Mouse (Mus musculus) CD4-positive, CD25-positive, alpha-beta regulatory T cell, adult 9 weeks (primary cell): ENCODE results near the gene Svbp. TPM values are rescaled to one million over a fixed set of nuclear protein-coding genes. Genes with fewer than 3 reads are reported as not detected.

Experiments used
- polyA plus RNA-seq: library from polyadenylated mRNA; unstranded; fragments of 100-300 nt; shearing (Covaris generic); gene quantifications from one replicate; pipeline ENCODE4 v1.2.1, GENCODE M21; 2017

Gene Svbp
- 71.6 TPM for polyA plus RNA-seq

DNA sequence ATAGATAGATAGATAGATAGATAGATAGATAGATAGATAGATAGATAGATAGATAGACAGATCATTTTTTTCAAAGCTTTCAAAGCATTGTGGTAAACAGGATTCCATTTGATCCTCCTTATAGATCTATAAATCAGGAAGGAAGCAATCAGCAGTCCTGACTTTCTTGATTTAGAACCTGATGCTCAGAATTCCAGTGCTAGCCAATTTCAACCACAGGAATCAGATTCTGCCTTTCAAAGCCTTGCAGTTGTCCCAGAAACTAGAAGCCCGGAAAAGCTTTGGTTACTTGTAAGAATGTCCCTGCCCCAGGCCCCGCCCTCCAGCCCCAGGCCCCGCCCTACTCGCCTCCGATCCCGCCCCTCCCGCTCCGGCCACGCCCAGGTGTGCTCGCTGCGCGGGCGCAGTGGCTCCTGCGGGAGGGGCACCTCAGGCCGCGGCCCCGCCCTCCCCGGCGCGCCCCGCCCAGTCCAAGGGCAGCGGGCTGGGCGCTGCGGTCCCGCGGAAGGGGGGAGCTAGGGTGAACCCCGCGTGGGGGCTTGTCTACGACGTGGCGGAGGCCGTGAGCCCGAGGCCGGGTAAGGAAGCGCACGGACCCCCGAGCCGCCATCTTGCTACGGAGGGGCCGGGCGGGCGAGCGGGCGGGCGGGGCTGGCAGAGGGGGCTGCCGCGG lies at the start of gene Svbp:
Gene Svbp (plus strand): TSS at position 398 of the 673 bp plus-strand sequence.

DNA sequence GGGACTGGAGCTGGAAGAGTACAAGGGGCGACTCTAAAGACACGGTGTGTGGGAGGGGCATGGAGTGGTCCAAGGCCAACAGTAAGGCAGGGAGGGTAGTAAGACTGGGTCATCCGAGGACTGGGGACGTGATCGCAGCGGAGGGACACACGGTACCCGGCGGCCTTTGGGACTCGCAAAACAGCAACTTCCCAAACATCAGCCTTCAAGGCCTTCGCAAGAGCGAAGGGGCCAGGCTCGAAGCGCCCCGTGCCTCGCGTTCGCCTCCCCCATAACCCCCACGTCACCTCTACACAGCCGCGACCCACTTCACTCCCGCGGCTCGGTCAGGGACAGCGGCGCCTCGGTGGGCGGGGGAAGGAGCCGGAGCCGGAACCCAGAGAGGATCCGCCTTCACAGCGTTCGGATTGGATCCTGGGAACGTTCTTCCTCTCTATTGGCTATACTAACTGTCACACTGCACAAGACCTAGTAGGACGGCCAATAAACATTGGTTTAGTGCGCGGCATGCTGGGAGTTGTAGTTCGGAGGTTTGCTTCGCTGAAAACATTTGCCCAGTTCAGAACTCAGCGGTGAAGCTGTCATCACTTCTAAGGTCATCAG lies 21.2 kb upstream of the Svbp start, which contains the start of gene Zfp691:
Gene Zfp691 (minus strand): TSS at position 345 of the 603 bp plus-strand sequence.

DNA sequence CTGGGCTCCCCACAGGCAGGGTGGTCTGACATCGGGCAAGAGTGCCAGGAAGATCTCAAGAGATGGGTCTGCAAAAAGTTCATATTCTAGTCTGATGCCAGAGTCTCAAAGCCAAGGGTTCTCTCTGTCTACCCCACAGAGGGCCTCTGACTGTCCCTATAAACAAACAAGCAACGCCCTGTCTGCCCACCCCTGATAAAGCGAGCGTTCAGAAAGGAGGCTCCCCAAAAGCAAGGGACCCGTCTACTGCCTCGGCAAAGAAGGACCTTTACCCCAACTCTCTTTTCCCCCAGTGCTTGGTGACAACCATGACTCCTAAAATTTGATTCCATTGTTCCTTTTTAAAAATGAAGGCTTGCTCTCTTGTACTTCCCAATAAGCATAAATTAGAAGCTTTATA lies 5.2 kb upstream of the Svbp start, which contains the start of gene Ermap:
Gene Ermap (minus strand): TSS at position 148 of the 400 bp plus-strand sequence.

DNA sequence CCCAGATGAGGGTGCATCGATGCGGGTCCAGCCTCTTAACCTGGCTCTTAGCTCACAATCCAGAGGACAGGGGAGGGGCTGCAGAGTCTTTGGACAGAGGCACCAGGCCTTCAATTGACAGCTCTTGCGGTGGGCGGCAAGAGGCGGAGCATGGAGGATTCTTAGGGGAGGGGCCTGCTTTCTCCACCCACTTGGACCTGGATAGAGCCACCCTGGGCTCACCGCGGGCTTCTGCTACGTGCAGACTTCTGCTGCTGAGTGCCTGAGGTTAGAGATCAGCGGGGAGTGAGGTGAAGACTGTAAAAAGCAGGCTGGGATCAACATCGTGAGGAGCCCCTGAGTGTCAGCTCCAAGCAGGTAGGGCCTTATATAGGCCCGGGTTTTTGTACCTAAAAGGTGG lies 23.1 kb downstream of the Svbp start, which contains the start of gene Tmem269:
Gene Tmem269 (minus strand): TSS at position 49 of the 400 bp plus-strand sequence.

DNA sequence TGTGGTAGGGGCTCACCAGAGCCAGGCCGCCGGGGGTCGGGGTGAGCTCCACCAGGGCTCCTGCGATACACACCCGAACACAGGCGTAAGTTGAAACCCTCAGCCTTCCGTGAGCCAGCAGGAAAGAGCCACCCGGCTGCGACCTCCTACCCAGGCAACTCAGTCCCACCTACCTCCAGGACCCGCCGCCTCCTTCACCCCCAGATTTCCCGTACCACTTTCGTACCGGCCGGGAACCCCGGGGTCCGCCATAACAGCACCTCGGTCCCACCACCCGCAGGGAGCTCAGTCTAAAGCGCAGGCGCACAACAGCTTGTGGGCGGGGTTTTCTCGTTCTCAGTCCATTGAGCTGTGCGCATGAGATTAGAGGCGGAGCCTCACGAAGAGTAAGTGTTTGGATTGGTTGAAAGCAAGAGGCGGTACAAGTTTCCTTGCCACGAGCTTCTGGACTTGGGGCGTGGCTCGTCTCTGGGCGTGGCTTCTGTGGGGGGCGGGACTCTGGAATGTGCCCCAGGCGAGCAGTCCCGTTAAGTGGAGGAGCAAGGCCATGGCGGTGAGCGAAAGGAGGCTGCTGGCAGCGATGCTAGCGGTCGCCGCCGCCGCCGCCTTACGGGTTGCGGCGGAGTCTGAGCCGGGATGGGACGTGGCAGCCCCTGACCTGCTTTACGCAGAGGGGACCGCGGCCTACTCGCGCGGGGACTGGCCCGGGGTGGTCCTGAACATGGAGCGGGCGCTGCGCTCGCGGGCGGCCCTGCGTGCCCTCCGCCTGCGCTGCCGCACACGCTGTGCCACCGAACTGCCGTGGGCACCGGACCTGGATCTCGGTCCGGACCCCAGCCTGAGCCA lies 37.5 kb downstream of the Svbp start, which contains the start of the genes AU022252 and P3h1:
Gene AU022252 (minus strand): TSS at position 303 of the 846 bp plus-strand sequence.
Gene P3h1 (plus strand): TSS at position 506 of the 846 bp plus-strand sequence.

Other genes starting within 250 kb of the Svbp start
- not detected for gene Lao1, start 233.7 kb upstream of the Svbp start, polyA plus RNA-seq
- gene Slc2a1, start 86.6 kb upstream of the Svbp start, polyA plus RNA-seq = 79.4 TPM
- gene Zfp691, start 21.1 kb upstream of the Svbp start, polyA plus RNA-seq = 3.6 TPM
- gene Ermap, start 5.3 kb upstream of the Svbp start, polyA plus RNA-seq = 0.68 TPM
- gene Tmem269, start 22.9 kb downstream of the Svbp start, polyA plus RNA-seq = 0.35 TPM
- gene AU022252, start 37.4 kb downstream of the Svbp start, polyA plus RNA-seq = 22.8 TPM
- 1.9 TPM for gene P3h1, start 37.6 kb downstream of the Svbp start, polyA plus RNA-seq
- not detected for gene Cldn19, start 60.1 kb downstream of the Svbp start, polyA plus RNA-seq
- gene Ybx1, start 99.3 kb downstream of the Svbp start, polyA plus RNA-seq = 57.1 TPM
- gene Ppih, start 125.2 kb downstream of the Svbp start, polyA plus RNA-seq = 49.7 TPM
- gene Ccdc30, start 220.2 kb downstream of the Svbp start, polyA plus RNA-seq = 15.1 TPM
- gene Ppcs, start 227.1 kb downstream of the Svbp start, polyA plus RNA-seq = 48.4 TPM
- gene Zmynd12, start 227.5 kb downstream of the Svbp start, polyA plus RNA-seq = 0.62 TPM